Mouse (Mus musculus): ENCODE results near the gene Atp8a2.
A peak's percentile ranks its signal among the peaks of the same experiment; 100 is the strongest.
"Not testable (repeated sequence)": the region's sequence is repeated elsewhere in the genome, so short reads cannot be mapped to it uniquely, and the experiment has no call there.

Gene Atp8a2

GRCm38 (mm10) chr14:60026647-60027046 is 170.3 kb downstream of the Atp8a2 start:
- peak; percentile 82 to 85 for DNase-seq (ENCODE audit: low spot score in 2 of 2)

DNA sequence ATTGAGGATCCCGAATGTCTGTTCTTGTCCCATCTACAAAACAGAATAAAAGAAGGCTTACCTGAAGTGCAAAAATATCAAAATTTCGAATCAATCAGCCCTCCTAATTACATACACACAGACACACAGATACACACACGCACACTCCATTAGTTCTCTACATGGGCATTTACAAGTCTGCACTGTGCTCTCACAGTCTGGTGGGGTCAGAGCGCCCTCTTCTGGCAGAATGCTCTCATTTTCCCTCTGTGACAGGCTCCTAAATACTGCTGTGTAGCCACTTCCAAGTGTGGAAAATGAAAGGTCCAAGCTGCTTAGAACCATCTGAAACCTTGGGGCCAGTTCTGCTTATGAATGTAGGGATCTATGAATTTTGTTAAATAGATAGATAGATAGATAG is 181.1 kb downstream of the Atp8a2 start:
- DNase-seq (ENCODE audit: low spot score in 2 of 2): peak; percentile 81 to 94

- DNase-seq (ENCODE audit: low spot score in 2 of 2): no peak
Observed at GRCm38 (mm10) chr14:60001801-60002200, 195.2 kb downstream of the Atp8a2 start.

DNA sequence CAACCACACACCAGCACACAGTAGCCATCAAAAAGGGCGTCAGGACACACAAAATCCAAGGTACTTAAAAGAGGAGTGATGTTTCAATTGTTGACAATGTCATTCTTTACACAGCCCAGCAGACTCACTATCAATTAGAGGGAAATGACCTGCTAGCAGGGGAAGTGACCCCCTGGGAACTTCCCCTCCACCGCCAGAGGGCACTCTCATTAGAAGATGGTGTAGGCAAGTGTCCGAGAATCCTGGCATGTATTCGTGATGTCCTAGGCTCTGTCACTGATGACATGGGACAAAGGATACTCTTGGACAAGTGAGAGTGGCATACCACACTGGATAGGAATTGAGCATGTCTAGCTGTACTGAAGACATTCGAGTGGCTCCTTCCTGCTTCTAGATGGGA is 208.1 kb downstream of the Atp8a2 start:
- no peak for DNase-seq (ENCODE audit: low spot score in 2 of 2)

DNA sequence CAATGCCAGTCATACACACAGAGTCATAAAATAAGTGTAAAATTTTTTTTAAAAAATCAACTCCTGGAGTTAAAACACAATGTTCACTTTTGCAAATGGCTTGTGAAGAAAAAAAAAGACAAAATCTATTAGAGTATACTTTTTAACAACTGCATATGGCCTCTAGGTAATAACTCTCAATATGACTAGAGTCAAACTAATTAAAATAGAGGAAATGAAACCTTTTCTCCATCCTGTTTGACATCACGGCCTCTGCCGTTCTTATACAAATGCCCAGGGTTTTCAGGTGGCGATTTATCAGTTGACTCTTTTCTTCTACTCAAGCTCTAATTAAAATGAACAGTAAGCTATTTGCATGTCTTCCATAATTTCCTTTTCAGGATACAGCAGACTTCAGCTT is 209.0 kb downstream of the Atp8a2 start:
- DNase-seq (ENCODE audit: low spot score in 2 of 2): no peak

DNA sequence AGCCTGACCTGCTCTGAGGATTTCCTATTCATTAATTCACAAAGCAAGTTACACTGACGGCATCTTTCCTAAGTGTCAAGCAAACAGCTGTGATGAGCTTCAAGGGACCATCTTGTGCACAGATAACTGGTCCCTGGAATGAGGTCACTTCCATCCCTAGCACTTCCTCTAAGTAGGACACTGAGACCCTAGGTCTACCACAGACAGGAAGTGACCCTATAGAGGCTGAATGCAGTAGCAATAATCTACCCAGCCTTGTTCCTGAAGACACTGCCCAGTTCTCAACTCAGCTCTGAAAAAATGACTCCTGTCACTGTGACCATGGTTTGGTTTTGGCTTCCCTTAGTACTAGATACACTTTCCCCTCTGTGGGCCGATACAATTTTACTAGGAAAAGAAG is 219.0 kb downstream of the Atp8a2 start:
- no peak for DNase-seq (ENCODE audit: low spot score in 2 of 2)

DNA sequence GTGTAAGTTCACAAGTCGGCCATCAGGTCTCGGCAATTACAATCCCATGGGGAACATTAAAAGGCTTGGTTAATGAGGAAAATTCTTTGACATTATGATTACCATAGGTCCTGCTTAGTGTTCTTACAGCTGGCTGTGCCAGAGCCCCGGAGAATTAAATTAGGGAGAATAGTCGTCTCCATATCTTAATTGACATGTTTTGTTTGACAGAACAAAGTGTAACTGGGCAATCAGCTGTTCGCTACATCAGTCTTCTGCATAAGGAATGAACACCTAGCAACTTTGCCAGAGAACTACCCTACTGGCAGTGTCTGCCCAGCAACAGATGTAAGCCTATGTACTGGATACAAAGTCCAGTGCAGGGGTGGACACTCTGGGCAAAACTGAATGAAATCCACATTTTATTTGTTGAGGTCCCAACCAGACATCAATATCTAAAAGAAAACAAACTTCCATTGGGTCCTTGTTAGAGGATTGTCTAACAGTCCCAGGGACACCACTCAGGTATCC is 225.7 kb downstream of the Atp8a2 start:
- no peak for DNase-seq (ENCODE audit: low spot score in 2 of 2)

DNA sequence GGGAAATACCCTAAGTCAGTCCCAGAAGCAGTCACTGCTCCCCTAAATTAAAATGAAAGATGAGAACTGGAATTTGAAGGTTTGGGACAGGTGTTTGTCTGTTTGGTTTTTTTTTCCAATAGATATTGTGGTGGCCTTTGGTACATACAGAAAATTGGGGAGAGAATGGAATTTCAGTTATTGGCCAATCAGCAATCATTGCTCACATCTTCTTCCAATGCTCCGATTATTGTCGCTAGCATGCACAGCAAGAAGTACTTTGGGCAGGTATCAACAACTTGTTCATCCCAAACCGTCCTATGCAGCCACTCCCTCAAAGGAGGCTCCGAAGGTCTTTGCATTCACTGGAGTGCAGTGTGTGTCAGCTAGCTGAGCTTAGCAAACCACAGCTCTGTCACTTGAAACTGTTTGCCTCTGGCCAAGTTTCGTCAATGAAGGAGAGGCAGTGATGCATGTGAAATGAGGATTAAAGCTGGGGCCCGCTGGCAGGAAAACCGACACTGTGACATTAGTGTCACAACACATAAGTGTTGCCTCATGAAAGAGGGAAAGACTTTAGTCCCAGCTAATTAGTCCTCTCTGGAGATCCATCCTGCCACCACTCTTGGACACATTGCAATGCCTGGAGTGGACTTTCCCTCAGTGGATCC is 227.4 kb downstream of the Atp8a2 start:
- no peak for DNase-seq (ENCODE audit: low spot score in 2 of 2)

DNA sequence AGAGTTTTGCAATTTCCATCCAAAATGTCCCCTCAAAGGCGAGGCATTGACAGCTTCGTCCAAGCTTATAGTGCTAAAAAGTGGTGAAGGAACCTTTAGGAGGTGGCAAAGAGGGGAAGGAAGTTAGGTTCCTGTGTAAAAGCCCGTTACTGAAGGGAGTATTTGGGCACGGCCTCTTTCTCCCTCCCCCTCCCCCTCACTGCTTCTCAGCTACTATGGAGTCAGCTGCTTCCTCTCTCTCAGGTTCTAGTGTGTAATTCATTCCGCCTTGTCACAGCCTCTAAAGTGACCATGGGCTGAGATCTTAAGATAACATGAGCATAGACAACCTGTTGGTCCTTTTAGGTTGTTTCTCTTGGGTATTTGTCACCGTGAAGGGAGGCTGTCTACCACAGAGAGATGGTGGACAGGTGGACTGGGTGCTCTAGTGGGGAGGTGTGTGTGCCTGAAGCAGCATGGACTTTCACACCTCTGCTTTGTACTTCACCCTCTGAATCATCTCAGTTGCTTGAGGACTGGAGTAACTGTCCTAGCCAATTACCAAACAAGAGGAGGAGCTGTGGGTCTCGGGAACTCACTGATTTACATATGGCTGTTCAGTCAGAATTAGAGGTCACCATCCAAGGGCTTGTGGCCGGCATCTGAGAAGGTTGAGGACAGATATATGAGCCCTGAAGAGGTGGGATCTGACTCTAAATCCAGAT is 229.0 kb downstream of the Atp8a2 start:
- DNase-seq (ENCODE audit: low spot score in 2 of 2): no peak

GRCm38 (mm10) chr14:59966981-59967380 is 230.0 kb downstream of the Atp8a2 start:
- DNase-seq (ENCODE audit: low spot score in 2 of 2): no peak

DNA sequence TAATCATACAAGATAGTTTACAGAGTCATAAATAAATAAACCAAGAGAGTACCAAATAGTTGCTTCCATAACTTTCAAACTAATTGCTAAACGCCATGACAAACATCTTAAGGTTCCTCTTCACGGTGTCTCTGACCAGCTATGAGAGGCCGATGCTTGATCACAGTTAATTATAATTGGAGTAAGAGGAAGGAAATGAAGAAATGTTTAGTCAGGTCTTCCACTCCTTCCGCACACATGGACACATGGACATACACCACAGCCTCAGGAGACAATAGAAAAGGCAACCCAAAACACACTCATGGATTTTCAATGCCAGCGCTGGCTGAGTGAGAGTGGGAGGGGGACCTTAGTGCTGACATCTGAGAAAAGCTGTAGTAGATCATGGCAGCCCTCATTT is 232.4 kb downstream of the Atp8a2 start:
- DNase-seq (ENCODE audit: low spot score in 2 of 2): no peak

DNA sequence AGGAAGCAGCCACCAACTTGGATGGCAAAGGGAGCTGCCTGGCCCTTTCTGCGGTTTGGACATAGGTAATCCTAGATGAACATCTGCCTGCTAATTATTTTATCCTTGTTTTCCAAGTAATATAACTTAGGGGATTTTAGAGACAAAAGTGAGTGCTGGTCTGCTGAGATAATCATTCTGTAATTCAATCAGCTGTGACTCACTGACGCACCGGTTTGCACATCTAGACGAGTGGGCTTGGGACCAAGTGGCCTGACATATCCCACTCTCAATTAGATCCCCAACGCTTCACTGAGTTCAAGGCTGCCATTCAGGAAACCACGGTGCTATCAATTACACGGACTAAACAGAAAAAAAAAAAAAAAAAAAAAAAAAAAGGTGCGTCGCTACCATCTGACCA is 236.0 kb downstream of the Atp8a2 start:
- no peak for DNase-seq (ENCODE audit: low spot score in 2 of 2)

DNA sequence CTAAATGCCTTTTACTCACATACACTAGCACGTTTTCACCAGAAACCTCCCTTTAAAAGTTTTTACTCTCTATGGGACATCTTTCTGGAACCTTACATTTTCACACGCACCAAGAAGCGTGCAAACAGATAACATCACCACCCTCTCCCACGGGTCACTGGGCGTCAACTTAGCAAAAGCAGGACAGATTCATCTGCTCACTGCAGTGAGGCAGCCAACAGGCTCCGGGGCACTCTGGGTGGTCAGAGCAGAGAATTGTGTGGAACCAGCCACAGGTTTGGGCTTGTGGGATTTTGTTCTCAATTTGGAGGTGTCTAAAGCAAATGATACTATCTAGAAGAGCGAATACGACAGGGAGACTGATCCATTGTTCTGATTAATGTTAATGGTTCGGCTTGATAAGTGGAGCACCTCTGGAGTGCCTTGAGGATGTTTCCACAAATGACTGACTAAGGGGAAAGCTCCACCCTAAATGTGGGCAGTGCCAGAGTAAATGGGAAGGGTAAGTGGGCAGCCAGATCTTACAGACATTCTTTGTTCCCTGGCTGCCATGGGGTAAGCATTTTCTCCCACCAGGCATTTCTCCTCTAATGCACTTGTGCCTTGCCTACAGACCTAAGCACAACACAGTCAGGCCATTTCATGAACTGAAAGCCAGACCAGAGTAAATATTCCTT is 236.6 kb downstream of the Atp8a2 start:
- DNase-seq (ENCODE audit: low spot score in 2 of 2): no peak

DNA sequence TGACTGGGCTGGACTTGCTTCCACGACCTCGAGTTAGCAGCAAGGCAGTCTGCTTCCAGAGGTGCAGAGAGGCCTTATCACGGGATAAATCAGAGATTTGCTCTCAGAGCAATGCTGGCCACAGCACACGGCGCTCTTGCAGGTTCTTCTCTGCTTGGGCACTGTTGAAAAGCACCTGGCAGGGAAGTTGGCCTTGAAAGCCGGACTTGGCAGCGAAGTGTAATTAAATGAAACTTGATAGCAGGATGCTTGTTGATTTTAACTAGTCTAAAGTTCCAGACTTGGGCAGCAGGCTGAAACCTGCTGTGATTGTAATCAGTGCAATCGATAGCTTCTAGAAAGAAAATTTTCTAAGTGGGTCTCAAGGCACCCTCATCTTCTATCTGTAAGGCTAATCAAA is 237.3 kb downstream of the Atp8a2 start:
- DNase-seq (ENCODE audit: low spot score in 2 of 2): no peak

DNA sequence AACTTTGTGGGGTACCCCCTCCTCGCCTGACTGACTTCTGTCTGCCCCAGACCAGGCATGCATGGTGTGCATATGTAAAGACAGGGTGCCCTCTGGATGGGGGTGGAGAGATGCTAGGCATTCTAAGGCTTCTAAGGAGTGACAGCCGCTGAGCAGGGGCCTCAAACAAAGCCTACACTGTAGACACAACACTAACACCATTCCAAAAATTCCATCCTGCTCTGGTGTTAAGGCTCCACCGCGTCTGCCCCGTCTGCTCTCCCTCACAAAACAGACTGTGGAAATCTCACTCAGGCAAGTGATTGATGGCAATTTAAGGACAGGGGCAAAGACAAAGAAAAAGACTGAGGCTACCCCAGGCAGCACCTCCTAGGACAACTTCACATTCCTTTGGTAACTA is 247.0 kb downstream of the Atp8a2 start:
- no peak for DNase-seq (ENCODE audit: low spot score in 2 of 2)

DNA sequence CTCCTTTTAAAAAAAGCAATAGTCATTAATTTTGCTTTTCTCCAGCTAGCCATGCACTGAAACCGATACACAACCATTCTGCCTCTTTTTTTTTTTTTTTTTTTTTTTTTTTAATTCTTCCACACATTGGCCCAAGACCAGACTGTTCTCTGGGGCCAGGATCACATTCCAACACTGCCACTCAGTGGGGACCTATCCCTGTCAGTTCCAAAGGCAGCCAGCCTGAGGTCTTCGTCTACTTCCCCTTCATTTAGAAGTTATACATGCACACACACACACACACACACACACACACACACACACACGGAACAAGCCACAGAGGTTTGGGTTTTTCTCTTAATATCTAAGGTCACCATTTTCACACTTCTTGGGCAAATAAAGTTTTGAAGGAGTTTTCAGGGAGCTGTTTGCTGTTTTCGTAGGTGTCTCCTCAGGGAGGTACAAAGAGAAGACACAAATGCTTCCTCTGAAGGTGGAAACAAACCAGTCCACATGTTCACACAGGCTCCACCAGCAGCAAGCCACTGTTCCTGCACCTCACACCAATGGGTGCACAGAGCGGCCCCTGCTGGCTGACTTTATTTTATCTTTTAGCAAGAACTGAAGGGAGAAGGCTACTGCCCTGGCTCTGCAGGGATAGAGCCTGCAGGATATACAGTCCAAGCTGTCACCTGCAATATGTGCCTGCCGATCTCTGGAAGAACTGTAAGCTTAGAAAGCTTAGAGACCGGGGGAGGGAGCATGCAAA is 253.9 kb downstream of the Atp8a2 start:
- DNase-seq (ENCODE audit: low spot score in 2 of 2): peak; percentile 88 to 92

- DNase-seq (ENCODE audit: low spot score in 2 of 2): no peak
Observed at GRCm38 (mm10) chr14:59942199-59942598, 254.8 kb downstream of the Atp8a2 start.

GRCm38 (mm10) chr14:59932355-59932754 is 264.6 kb downstream of the Atp8a2 start:
- DNase-seq (ENCODE audit: low spot score in 2 of 2): no peak

- no peak for DNase-seq (ENCODE audit: low spot score in 2 of 2)
Observed at GRCm38 (mm10) chr14:59931412-59932058, 265.4 kb downstream of the Atp8a2 start.

DNA sequence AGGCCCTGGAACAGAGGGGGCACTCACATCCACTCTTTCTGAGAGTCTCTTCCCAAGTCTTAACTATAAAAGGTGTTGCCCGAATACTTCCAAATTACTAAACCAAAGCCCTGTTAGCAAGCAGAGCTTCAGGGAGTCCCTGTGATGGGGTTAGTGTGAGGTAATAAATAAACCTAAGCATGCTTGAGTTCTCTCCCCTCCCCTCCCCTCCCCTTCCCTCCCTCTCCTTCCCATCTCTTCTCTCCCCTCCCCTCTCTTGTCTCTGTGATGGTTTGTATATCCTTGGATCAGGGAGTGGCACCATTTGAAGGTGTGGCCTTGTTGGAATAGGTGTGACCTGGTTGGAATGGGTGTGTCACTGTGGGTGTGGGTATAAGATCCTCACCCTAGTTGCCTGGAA is 267.8 kb downstream of the Atp8a2 start:
- DNase-seq (ENCODE audit: low spot score in 2 of 2): not testable (repeated sequence)

GRCm38 (mm10) chr14:59928781-59929180 is 268.2 kb downstream of the Atp8a2 start:
- DNase-seq (ENCODE audit: low spot score in 2 of 2): no peak

- DNase-seq (ENCODE audit: low spot score in 2 of 2): no peak
Observed at GRCm38 (mm10) chr14:59927804-59928203, 269.2 kb downstream of the Atp8a2 start.
